Mouse (Mus musculus): ENCODE data around the gene Cldn13.

- TF ChIP-seq CEBPB (IDR thresholded peaks at IDR 0.05; ENCODE audit: low read depth) (no peak), CTCF (IDR thresholded peaks at IDR 0.05; ENCODE audit: control insufficient read depth, insufficient read depth, insufficient read length) (no peak), USF1 (IDR thresholded peaks at IDR 0.05; ENCODE audit: low read depth) (no peak), MYOG (IDR thresholded peaks at IDR 0.05; ENCODE audit: control insufficient read depth, extremely low read depth, insufficient read length) (no peak)
Observed at GRCm38 (mm10) chr5:134868506-134868905, 46.8 kb downstream of the Cldn13 start.
